Mouse (Mus musculus): Measurements from ENCODE around the gene Sprr2i.

Gene Sprr2i

DNA sequence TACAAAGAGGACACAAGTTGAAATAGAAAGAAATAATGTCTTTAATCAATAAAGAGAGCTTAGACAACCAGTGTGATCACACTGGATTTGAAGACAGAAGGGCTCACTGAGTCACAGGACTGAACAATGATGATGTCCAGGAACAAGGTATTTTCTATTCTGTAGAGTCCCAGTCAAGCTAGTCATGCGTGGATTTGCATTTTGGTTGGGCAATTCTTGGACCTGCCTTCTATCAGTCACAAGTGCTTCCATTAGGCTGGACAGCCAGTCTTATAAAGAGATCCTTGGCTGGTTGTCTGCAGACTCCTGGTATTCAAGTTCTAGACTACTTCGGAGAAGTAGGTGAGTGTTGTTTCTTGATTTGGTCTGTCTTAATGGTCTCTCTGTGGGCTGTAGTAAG lies at the start of gene Sprr2i:
Gene Sprr2i, plus strand, starts transcription at position 301 of the 400 bp plus-strand sequence.
- no peak for DNase-seq (ENCODE audit: low spot score in 2 of 2)

DNA sequence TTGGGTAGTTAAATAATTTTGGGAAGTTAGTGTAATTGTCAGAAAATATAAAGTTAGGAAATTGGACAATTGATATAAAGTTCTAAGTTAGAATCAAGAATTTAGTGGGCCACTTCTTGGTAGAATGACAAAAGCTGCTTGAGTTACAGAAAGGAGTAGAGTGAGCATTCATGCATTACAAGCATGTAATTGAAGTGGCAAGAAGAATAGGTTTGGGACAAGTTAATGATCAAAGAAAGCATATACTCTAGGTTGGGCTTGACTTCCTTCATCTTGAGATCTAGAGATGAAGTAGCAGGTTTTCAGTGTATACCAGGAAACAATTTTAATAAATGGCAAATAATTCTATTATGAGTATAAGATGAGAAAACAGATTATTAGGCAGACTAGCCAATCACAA lies 46.2 kb upstream of the Sprr2i start:
- DNase-seq (ENCODE audit: low spot score in 2 of 2): no peak

GRCm38 (mm10) chr3:92364887-92365286 lies 42.9 kb upstream of the Sprr2i start, which contains the start of gene Sprr2f:
Sprr2f (plus strand) TSS chr3:92365187.
- no peak for DNase-seq (ENCODE audit: low spot score in 2 of 2)

- no peak for DNase-seq (ENCODE audit: low spot score in 2 of 2)
Observed at GRCm38 (mm10) chr3:92373613-92374012, 34.2 kb upstream of the Sprr2i start.

DNA sequence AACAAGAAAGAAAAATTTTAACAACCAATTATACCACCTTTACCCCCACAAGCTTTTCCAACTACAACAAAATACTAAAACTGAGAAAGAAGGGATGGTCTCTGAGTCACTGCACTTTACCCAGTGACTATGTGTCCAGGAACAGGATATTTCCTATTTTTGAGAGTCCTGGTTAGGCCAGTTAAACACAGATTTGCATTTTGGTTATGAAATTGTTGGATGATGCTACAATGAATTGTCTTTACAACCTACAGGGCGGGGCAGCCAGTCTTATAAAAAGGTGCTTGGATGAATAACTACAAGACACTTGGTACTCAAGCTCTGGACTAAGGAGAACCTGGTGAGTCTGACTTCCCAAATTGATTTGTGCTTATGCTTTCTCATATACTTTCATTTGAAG lies 22.4 kb upstream of the Sprr2i start, which contains the start of gene Sprr2h:
Gene Sprr2h, plus strand, starts transcription at position 301 of the 400 bp plus-strand sequence.
- DNase-seq (ENCODE audit: low spot score in 2 of 2): no peak

- no peak for DNase-seq (ENCODE audit: low spot score in 2 of 2)
Observed at GRCm38 (mm10) chr3:92394301-92394700, 13.5 kb upstream of the Sprr2i start.

DNA sequence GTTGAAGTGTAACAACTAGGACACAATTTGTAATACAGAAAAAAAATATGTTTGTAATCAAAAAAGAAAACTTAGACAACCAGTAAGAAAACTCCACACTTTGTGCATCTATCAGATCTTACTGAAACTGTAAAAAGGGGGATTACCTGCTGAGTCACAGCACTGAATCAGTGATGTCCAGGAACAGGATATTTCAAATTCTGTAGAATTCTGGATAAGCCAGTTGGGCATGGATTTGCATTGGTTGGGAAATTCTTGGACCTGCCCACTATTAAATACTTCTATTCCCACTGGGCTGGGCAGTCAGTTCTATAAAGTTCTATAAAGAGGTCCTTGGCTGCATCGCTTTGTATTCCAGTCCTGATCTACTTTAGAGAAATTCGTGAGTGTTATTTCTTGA lies 10.0 kb downstream of the Sprr2i start, which contains the start of gene Sprr2j-ps:
Gene Sprr2j-ps, plus strand, starts transcription at position 301 of the 400 bp plus-strand sequence.
- DNase-seq (ENCODE audit: low spot score in 2 of 2): no peak

- no peak for DNase-seq (ENCODE audit: low spot score in 2 of 2)
Observed at GRCm38 (mm10) chr3:92429323-92429722, 21.5 kb downstream of the Sprr2i start, which contains the start of gene Gm9774. Gm9774 (minus strand) TSS chr3:92429423.

GRCm38 (mm10) chr3:92432282-92432681 lies 24.5 kb downstream of the Sprr2i start, which contains the start of gene Sprr2k:
Sprr2k (plus strand) TSS chr3:92432582.
- DNase-seq (ENCODE audit: low spot score in 2 of 2): no peak

GRCm38 (mm10) chr3:92438689-92439088 lies 30.9 kb downstream of the Sprr2i start, which contains the start of gene Sprr1b:
Sprr1b (minus strand) TSS chr3:92438789.
- DNase-seq (ENCODE audit: low spot score in 2 of 2): no peak

GRCm38 (mm10) chr3:92440177-92440576 lies 32.4 kb downstream of the Sprr2i start:
- no peak for DNase-seq (ENCODE audit: low spot score in 2 of 2)

DNA sequence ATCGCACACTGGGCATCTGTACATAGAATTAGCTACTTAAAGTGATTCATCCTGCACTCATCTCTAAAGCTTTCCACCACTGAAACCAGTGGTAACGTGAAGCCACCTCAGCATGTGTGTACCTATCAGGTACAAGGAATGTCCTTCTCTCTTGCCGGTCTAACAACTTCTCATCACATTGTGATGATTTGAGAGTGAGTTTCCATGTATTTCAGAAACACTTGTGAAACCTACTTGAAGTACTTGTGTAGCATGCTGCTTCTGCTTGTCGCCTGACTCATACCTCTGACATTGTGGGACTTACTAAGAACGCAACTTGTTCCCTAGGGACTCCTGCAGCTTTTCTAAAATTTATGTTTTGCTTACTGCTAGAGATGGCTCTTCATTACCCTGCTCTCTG lies 47.4 kb downstream of the Sprr2i start:
- DNase-seq (ENCODE audit: low spot score in 2 of 2): no peak

DNA sequence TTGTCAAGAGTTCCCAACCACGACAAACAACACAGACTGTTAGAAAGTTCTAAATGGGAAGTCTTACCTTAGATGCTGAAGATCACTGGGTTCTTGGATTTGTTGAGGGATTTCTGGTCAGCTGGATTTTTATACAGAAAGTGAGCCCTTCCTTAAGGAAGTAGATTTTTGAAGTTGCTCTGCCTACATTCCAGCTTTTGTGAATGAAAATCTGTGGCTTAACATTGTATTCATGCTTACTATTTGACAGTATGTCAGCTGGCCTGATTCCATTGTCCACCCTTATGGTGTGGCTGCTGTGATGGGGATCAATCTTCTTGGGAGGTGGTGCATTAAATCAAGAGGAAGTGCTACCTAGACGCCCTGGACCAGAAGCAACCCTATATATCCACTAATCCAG lies 50.8 kb downstream of the Sprr2i start, which contains the start of gene Sprr3:
Gene Sprr3, minus strand, starts transcription at position 101 of the 400 bp plus-strand sequence.
- DNase-seq (ENCODE audit: low spot score in 2 of 2): no peak
